Mouse (Mus musculus) gastrocnemius, adult 2 months (tissue): ENCODE measurements at regions not wholly inside any gene's neighbourhood (a gene's known extent, or its start where the extent isn't known, plus 50 kb on each side); places are given as distances from the start of the nearest gene placed in this dataset.
A peak's percentile ranks its signal among the peaks of the same experiment; 100 is the strongest.

Experiments used
- DNase-seq: peaks from one replicate; pipeline ENCODE4 v3.0.0; 2022
- H3K27ac ChIP-seq: fragments of 200-600 bp; 2 replicates; pipeline ENCODE4 v1.8.1; 2022; ENCODE audit warnings: mild to moderate bottlenecking
- H3K4me3 ChIP-seq: fragments of 200-600 bp; 2 replicates; pipeline ENCODE4 v1.8.1; 2022; ENCODE audit warnings: mild to moderate bottlenecking, moderate library complexity
- CTCF ChIP-seq: fragments of 200-600 bp; IDR thresholded peaks from 2 replicates; pipeline ENCODE4 v1.8.1; 2022; ENCODE audit warnings: antibody characterized with exemption, mild to moderate bottlenecking, moderate library complexity
- intact Hi-C: fragments of 180-260 bp; cut with DNase I; formaldehyde crosslinking; loops from one replicate; pipeline ENCODE4 v1.15.1; 2025

DNA sequence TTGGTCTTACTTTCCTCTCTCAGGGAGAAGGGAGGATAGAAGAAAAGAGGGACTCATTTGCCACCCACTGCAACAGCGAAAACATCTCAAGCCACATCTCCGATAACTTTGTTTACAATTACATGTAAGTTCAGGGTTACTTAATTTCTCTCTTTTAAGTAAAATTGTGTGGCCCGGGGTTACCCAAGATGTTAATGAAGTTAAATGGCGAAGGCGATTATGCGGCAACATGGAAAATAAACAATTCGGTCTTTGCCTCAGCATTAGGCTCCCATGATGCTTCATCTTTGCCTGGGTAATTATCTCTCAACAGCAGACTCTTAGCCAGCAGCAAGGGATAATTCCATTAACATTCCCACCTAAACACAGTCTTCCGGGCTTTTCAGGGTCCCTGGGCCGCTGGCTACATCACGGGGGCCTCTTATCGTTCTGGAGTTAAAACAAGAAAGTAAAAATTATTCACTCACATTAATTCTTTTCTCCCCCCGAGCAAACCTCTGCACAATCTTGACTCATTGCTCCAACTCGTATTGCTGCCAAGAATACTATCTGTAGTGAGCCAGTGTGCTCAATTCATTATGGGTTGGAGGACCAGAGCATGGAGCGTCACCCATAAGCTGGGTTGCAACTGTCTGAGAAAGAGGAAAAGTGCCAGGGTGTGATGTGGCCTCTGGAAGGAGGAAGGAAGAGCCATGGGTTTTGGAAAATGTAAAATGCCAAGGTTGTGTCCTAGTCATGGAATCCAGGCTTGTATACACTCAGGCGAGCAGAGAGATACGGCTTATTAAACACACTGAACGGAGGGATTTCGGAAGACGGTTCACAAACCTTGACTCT lies 226.5 kb upstream of the Klf3 start:
- peak overlapping the region; percentile 50 for H3K4me3 ChIP-seq
- TF ChIP-seq CTCF = no peak
- intact Hi-C loops = loop anchor here (5.0 kb wide), 1 partner anchor 236 kb away; no protein-coding TSS in a partner anchor
- no peak for DNase-seq
- peak overlapping the region; percentile 82 for H3K27ac ChIP-seq

DNA sequence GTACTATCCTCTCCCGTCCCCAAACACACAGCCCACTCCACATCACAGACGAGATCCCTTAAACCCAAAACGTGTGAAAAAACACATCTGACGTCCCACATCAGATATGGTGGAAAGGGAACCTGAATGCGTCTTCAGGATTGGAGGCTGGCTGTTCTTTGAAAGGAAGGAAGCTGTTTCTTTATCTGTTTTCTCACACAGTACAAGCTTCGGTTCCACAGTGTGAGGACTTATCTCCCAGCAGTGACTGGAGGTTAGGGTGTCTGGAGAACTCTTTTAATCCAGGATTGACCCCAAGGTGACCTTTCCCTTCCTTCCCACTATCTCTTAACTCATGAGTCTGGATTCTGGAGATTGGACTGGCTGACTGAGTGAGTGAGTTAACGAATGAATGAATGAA lies 225.8 kb upstream of the Klf3 start:
- TF ChIP-seq CTCF = no peak
- H3K27ac ChIP-seq = peak overlapping the region; percentile 82
- no peak for DNase-seq
- intact Hi-C loops = loop anchor here (5.0 kb wide), 1 partner anchor 235 kb away; no protein-coding TSS in a partner anchor
- H3K4me3 ChIP-seq = peak overlapping the region; percentile 50

DNA sequence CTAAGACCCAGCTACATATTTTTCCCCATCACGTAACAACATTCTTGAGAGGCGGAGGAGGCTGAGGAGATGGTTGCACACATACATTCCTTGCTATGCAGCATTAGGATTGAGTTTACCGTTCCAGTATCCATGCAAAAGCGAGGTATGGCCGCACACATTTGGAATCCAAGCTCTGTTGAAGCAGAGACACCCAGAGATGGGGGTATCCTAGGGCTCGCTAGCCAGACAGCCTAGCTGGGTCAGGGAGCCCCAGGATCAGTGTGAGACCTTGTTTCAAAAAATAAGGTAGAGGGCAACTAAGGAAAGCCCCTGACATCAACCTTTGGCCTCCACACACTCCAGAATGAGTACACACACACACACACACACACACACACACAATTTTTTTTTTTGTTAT lies 224.7 kb upstream of the Klf3 start:
- H3K4me3 ChIP-seq = no peak overlapping the region
- peak overlapping the region; percentile 82 for H3K27ac ChIP-seq
- DNase-seq = no peak
- no peak for TF ChIP-seq CTCF
- intact Hi-C loops = loop anchor here (5.0 kb wide), 1 partner anchor 234 kb away; no protein-coding TSS in a partner anchor

DNA sequence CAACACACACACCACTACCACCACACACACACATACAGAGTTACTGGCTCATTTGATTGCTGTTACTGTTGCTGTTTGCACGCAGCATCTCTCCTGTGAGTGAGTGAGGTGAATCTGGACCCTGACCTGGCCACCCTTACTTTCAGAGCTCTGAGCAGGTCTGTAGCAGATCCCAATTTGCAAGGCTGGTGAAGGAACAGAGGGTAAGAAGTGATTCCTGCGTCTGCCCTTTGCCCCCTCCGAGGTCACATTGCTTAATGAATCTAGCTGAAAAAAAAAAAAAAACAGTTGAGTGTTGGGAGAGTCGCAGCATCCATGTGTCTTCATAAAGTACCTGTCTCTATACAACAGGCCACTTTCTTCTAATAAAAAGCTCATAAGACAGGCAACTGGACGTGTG lies 224.1 kb upstream of the Klf3 start:
- no peak for TF ChIP-seq CTCF
- Histone ChIP-seq H3K4me3 (no peak overlapping the region), H3K27ac (peak overlapping the region; percentile 82)
- intact Hi-C loops = loop anchor here (5.0 kb wide), 1 partner anchor 233 kb away; no protein-coding TSS in a partner anchor
- no peak for DNase-seq

DNA sequence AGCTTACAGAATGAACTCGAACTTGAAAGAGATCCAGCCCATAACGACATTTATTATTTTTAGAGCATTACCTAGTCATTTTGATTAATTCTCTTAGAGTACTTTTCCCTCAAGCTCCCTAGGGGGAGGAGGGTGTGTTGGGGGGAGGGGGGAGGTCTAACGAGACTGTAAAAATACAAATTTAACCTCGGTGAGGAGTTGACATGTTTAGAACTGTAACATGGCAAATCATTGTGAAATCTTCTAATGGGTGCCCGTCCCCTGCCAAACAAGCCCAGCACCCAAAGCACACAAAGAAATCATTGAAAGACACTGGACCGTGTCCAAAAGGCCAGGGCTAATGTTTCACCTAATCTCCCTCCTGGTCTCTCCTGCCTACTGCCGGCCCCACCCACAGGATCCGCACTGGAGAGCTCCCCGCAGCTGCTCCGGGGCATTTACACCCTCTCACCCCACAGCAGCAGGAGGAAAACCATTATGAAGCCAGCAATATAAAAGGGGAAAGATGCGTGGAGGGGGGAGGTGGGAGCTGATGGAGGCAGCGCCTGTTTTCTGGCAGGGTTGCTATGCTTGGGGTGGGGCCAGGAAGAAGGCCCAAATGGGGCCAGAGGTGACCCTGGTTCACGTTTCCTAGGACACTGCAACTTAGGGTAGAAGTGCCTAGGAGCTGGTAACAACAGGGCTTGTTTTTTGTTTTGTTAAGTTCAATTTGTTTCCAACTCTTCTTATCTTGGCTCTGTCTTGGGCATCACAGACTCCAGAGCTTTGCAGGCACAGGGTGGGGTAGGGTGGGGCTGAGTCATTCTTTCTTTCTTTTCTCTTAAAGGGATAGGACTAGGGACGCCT lies 223.5 kb upstream of the Klf3 start:
- DNase-seq = peak; percentile 67
- Histone ChIP-seq H3K4me3 (peak overlapping the region; percentile 52), H3K27ac (peak overlapping the region; percentile 82)
- intact Hi-C loops = loop anchor here (5.0 kb wide), 1 partner anchor 233 kb away; no protein-coding TSS in a partner anchor
- TF ChIP-seq CTCF = no peak

DNA sequence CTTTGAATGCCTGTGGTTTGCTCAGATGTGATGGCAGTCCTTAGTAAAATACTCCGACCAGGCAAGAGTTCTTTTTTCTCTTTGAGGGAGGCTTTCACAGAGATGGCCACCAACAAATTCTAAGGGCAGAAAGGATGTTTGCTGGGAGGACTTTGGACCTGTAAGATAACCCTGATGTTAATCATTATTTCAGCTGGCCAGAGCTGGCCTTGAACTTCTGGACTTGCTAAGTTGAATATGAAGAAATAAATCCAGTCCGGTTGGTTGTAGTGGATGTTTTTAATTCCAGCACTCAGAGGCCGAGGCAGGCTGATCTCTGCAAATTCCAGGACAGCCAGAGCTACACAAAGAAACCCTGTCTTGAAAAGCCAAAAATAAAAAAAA lies 222.9 kb upstream of the Klf3 start:
- DNase-seq = no peak
- no peak for TF ChIP-seq CTCF
- intact Hi-C loops = no loop called here
- H3K4me3 ChIP-seq = peak overlapping the region; percentile 52
- peak overlapping the region; percentile 82 for H3K27ac ChIP-seq

DNA sequence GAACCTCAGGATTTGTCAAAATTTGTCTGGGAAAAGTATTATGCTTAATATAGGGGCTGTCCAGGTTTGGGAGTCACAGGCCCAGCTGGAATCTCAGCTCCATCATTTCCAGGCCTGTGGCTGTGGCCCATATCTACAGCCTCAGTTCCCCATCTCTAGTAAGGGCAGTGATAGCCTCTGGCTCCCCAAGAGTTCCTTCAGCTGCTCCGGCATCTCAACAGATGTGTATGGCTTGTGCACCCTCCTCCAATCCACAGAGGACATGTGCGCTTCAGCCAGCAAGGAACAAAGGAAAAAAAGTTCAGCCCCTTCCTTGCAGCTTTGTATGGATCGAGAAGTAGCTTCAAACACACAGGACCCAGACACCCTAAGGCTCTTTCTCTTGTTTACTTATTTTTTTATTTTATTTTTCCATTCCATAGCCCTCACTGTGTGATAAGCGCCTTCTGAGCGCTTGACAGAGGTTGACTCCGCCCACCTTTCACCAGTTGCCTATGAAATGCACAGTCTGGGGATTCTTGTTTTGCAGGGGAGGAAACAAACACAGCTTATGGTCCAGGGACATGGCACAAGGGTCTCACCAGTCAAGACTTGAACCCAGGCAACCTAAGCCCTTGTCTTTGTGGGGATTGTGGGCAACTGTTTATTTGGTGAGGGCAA lies 222.3 kb upstream of the Klf3 start:
- H3K4me3 ChIP-seq = no peak overlapping the region
- intact Hi-C loops = no loop called here
- TF ChIP-seq CTCF = no peak
- no peak for DNase-seq
- peak overlapping the region; percentile 82 for H3K27ac ChIP-seq

DNA sequence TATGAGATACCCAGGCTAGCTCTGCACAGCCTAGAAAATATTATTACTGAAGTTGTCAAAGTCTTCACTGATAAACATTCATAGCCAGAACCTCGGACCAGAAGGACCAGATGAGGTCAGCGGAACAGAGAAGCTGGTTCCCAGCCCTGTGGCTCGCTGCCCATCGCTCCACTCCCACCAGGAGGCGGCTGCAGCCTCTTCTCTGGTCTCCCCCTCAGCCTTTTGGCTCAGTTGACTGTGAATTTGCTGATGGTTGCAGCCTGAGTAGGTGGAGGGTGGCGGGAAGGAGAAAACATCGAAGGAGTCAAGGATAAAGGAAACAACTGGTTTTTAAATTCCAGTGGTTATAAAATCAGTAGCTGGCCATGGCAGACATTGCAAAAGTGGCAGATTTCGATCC lies 221.7 kb upstream of the Klf3 start:
- intact Hi-C loops = no loop called here
- DNase-seq = peak; percentile 86
- TF ChIP-seq CTCF = peak; percentile 28; the same call in 1 of the 2 replicates
- H3K4me3 ChIP-seq = no peak overlapping the region
- H3K27ac ChIP-seq = peak overlapping the region; percentile 82

DNA sequence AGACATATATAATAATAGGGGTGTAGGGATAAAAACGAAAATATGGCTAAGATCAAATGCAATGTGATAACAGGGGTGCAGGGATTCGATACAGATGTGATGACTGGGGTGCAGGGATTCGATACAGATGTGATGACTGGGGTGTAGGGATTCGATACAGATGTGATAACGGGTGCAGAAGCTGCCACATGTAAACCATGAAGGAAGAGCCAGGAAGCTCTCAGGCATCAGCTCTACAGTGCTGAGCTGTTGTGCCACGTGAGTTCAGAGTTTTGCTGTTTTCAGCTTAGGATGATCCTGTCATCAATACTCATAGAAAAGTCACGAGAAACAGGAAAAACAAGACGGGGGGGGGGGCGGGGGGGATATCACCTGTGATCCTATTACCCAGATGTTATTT lies 221.2 kb upstream of the Klf3 start:
- intact Hi-C loops = no loop called here
- no peak overlapping the region for H3K4me3 ChIP-seq
- no peak for DNase-seq
- no peak for TF ChIP-seq CTCF
- no peak overlapping the region for H3K27ac ChIP-seq

DNA sequence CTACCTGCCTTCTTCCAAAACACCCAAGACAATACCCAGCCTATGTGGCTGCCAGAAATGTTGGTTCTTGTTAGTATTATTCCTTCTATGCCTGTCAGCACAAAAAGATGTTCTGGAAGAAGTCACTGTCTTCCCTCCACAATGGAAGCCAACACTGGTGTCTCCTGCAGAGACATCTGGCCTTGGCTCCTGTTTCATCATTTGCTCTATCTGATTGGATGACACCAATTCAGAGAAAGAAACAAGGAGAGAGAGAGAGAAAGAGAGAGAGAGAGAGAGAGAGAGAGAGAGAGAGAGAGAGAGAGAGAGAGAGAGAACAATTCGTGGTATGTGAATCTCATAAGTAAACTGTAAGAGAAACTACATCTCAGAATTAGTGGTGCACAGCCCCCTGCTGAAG lies 218.9 kb upstream of the Klf3 start:
- H3K4me3 ChIP-seq = no peak overlapping the region
- H3K27ac ChIP-seq = no peak overlapping the region
- no peak for DNase-seq
- intact Hi-C loops = no loop called here
- no peak for TF ChIP-seq CTCF

DNA sequence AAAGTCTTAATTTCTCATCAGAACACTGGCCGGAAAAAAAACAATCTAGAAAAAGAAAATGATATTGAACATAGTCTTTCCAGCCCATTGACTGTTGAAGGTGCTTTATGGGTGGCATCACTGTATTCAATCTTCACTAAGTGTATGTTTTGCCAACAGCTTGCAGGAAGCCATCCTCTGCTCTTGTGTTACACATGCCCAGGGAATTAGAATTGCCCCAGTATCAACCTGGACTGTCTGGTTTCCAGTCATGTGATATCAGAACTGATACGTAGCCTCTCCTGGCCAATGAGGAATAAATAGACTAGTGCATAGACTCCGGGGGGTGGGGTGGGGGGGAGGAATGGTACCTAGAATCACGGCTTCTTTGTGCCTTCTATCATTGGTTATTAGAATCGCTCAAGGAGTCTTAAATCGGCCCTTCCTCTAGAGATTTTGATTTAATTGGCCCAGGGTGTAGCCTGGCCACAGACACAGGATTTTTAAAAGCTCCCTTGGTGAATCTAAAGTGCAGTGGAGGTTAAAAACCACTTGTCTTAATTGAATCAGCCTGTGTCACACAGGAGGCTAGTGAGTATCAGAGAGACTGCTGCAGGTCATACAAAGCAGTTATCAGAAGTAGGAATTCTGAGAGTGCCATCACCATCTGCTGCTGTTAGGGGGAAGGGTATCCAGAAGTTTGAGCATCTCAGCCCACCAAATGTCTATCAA lies 218.0 kb upstream of the Klf3 start:
- DNase-seq = no peak
- H3K4me3 ChIP-seq = no peak overlapping the region
- intact Hi-C loops = no loop called here

DNA sequence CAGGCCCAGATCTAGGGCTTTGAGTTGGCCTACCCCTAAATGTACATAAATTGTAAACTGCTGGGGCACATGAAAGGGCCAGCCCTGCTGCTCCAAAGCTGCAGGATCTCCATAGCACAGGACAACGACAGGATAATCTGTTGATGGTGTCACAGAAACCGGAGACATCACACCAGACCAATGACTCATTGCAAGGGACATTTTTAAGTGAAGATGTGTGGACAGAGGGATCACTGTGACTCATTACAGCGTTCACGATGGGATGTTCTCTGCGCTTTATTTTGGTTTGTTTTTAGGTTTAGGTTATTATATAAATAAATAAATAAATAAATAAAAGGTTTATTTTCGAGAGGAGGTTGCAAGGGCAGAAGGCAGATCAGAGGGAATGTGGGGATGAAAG lies 216.9 kb upstream of the Klf3 start:
- no peak overlapping the region for H3K4me3 ChIP-seq
- intact Hi-C loops = no loop called here
- DNase-seq = no peak
- no peak for TF ChIP-seq CTCF
- no peak overlapping the region for H3K27ac ChIP-seq

More for the DNA sequence above, 218.0 kb upstream of the Klf3 start:
- no peak overlapping the region for H3K27ac ChIP-seq
- no peak for TF ChIP-seq CTCF
